ENCODE assay signal across 20 mouse cellular contexts in genomic region chr8:70254628-70255027, GRCm38 (mm10). TPM values are rescaled to one million over a fixed set of nuclear protein-coding genes. Genes with fewer than 3 reads are reported as not detected.
DNase-seq lines count a peak whose midpoint lies in the region; ATAC-seq and TF ChIP-seq lines count a peak whose summit lies in the region.
"Had no signal": no experiment of that assay in that cellular context is flagged by ENCODE, and none has a peak within 500 bp of the region (broad histone marks: within the 10 kb centered on the region; RNA-seq: fewer than 3 reads in every experiment).

No protein-coding gene starts in this region.

- H3K4me1 ChIP-seq in hindbrain, postnatal 0 days (ENCODE audit: insufficient read depth, low read length): no peaks in the 10 kb centered on the region
- H3K4me1 ChIP-seq in hindbrain, embryonic 16.5 days (ENCODE audit: control insufficient read depth, insufficient read depth, low read depth, low read length): no peaks in the 10 kb centered on the region
- no peaks in the 10 kb centered on the region for H3K4me1 ChIP-seq in lung, embryonic 14.5 days (ENCODE audit: insufficient read depth)
- no peaks in the 10 kb centered on the region for H3K4me1 ChIP-seq in stomach, postnatal 0 days (replicated peaks; ENCODE audit: control insufficient read depth, insufficient read depth)
- H3K4me1 ChIP-seq: embryonic facial prominence, embryonic 12.5 days; forebrain, embryonic 15.5 days had no signal

- no peak overlapping the region for H3K4me2 ChIP-seq in hindbrain, postnatal 0 days (ENCODE audit: low read depth, low read length)
- H3K4me2 ChIP-seq in hindbrain, embryonic 16.5 days (ENCODE audit: low read length): no peak overlapping the region
- no peak overlapping the region for H3K4me2 ChIP-seq in lung, embryonic 14.5 days
- H3K4me2 ChIP-seq in stomach, postnatal 0 days (replicated peaks; ENCODE audit: low read depth): no peak overlapping the region
- H3K4me2 ChIP-seq: embryonic facial prominence, embryonic 12.5 days; forebrain, embryonic 15.5 days; liver, embryonic 13.5 days had no signal

- no peak for TF ChIP-seq EP300 in stomach, postnatal 0 days (optimal IDR thresholded peaks at IDR 0.05)

- DNase-seq in hindbrain, postnatal 0 days (ENCODE audit: low spot score): no peak
- peak; percentile 32 for DNase-seq in lung, embryonic 14.5 days
- DNase-seq in lung, postnatal 10 days: no peak
- DNase-seq in MN1 (ENCODE audit: low spot score): peak; percentile 26
- no peak for DNase-seq in stomach, postnatal 0 days (ENCODE audit: low spot score)
- DNase-seq: adrenal gland, postnatal 25 days; cerebellum, adult 18-20 months; heart, adult 11 months; kidney, adult 8-10 months; kidney, postnatal 25 days; liver, embryonic 13.5 days; midbrain, embryonic 14.5 days; right cerebral cortex, postnatal 4 days; thymus, postnatal 14 days had no signal

- H3K9ac ChIP-seq in hindbrain, postnatal 0 days (replicated peaks; ENCODE audit: low read length): no peak overlapping the region
- no peak overlapping the region for H3K9ac ChIP-seq in hindbrain, embryonic 16.5 days (ENCODE audit: low read depth, low read length)
- H3K9ac ChIP-seq in lung, embryonic 14.5 days: no peak overlapping the region
- H3K9ac ChIP-seq in stomach, postnatal 0 days (ENCODE audit: low read length): no peak overlapping the region
- H3K9ac ChIP-seq: embryonic facial prominence, embryonic 12.5 days; forebrain, embryonic 15.5 days; liver, embryonic 13.5 days had no signal

- no peak overlapping the region for H3K27ac ChIP-seq in hindbrain, postnatal 0 days
- H3K27ac ChIP-seq in hindbrain, embryonic 16.5 days (ENCODE audit: low read depth, low read length): no peak overlapping the region
- H3K27ac ChIP-seq in lung, embryonic 14.5 days (ENCODE audit: low read depth): no peak overlapping the region
- H3K27ac ChIP-seq in stomach, postnatal 0 days (replicated peaks): no peak overlapping the region
- H3K27ac ChIP-seq: embryonic facial prominence, embryonic 12.5 days; forebrain, embryonic 15.5 days; liver, embryonic 13.5 days had no signal

- TF ChIP-seq CTCF in hindbrain, postnatal 0 days (IDR thresholded peaks at IDR 0.05; ENCODE audit: low read depth): peak; percentile 43
- TF ChIP-seq CTCF in lung, embryonic 14.5 days (IDR thresholded peaks at IDR 0.05; ENCODE audit: low read depth): peak; percentile 34
- peak; percentile 50 for TF ChIP-seq CTCF in stomach, postnatal 0 days (IDR thresholded peaks at IDR 0.05; ENCODE audit: low read depth)

- WGBS in hindbrain, postnatal 0 days: 69% methylated on average over 1 of the region's 1 CpGs
- WGBS in hindbrain, embryonic 16.5 days: 87% methylated on average over 1 of the region's 1 CpGs
- WGBS in lung, embryonic 14.5 days: 72% methylated on average over 1 of the region's 1 CpGs
- 75% methylated on average over 1 of the region's 1 CpGs for WGBS in stomach, postnatal 0 days

- ATAC-seq in hindbrain, postnatal 0 days: no peak
- ATAC-seq in hindbrain, embryonic 16.5 days: no peak
- ATAC-seq in lung, embryonic 14.5 days (ENCODE audit: insufficient read depth): no peak
- ATAC-seq in stomach, postnatal 0 days (ENCODE audit: low FRiP score, low TSS enrichment): no peak
- ATAC-seq in granulocyte monocyte progenitor cell, adult 5-6 weeks (replicated peaks; ENCODE audit: poor library complexity, severe bottlenecking): no peak
- ATAC-seq: CD4-positive, CD25-positive, alpha-beta regulatory T cell, adult 4 months; forebrain, embryonic 15.5 days had no signal

- H3K36me3 ChIP-seq in hindbrain, postnatal 0 days (ENCODE audit: insufficient read depth, low read length): peaks cover 85% of the 10 kb centered on the region
- H3K36me3 ChIP-seq in hindbrain, embryonic 16.5 days (ENCODE audit: control insufficient read depth, insufficient read depth, low read length): peaks cover 52% of the 10 kb centered on the region
- peaks cover 99% of the 10 kb centered on the region for H3K36me3 ChIP-seq in lung, embryonic 14.5 days (ENCODE audit: insufficient read depth)
- peaks cover 52% of the 10 kb centered on the region for H3K36me3 ChIP-seq in stomach, postnatal 0 days (ENCODE audit: control insufficient read depth, insufficient read depth, low read length)

- H3K27me3 ChIP-seq in hindbrain, postnatal 0 days (ENCODE audit: insufficient read depth, low read length): no peaks in the 10 kb centered on the region
- H3K27me3 ChIP-seq in hindbrain, embryonic 16.5 days (replicated peaks; ENCODE audit: control insufficient read depth, insufficient read depth, low read length): no peaks in the 10 kb centered on the region
- no peaks in the 10 kb centered on the region for H3K27me3 ChIP-seq in lung, embryonic 14.5 days (ENCODE audit: insufficient read depth, low read length)
- no peaks in the 10 kb centered on the region for H3K27me3 ChIP-seq in stomach, postnatal 0 days (ENCODE audit: control insufficient read depth, insufficient read depth, low read length)
- H3K27me3 ChIP-seq: embryonic facial prominence, embryonic 12.5 days; forebrain, embryonic 15.5 days; liver, embryonic 13.5 days; megakaryocyte, embryonic 14.5 days had no signal

- H3K4me3 ChIP-seq in hindbrain, postnatal 0 days (ENCODE audit: low read length): no peak overlapping the region
- no peak overlapping the region for H3K4me3 ChIP-seq in hindbrain, embryonic 16.5 days (ENCODE audit: low read length)
- H3K4me3 ChIP-seq in lung, embryonic 14.5 days (ENCODE audit: low read depth, low read length): no peak overlapping the region
- no peak overlapping the region for H3K4me3 ChIP-seq in stomach, postnatal 0 days (ENCODE audit: low read depth, low read length)
- H3K4me3 ChIP-seq: embryonic facial prominence, embryonic 12.5 days; forebrain, embryonic 15.5 days; liver, embryonic 13.5 days; megakaryocyte, embryonic 14.5 days had no signal

- no peaks in the 10 kb centered on the region for H3K9me3 ChIP-seq in hindbrain, postnatal 0 days (ENCODE audit: low read length)
- no peaks in the 10 kb centered on the region for H3K9me3 ChIP-seq in hindbrain, embryonic 16.5 days (ENCODE audit: control insufficient read depth, low read length)
- H3K9me3 ChIP-seq in lung, embryonic 14.5 days (ENCODE audit: low read depth, low read length): no peaks in the 10 kb centered on the region
- H3K9me3 ChIP-seq in stomach, postnatal 0 days (ENCODE audit: control insufficient read depth, low read length): no peaks in the 10 kb centered on the region
- H3K9me3 ChIP-seq: embryonic facial prominence, embryonic 12.5 days; forebrain, embryonic 15.5 days; liver, embryonic 13.5 days; megakaryocyte, embryonic 14.5 days had no signal

RNA-seq across cellular contexts. Expression of gene Armc6, which starts 20.4 kb away (rescaled TPM):
- total RNA-seq in hindbrain, postnatal 0 days (2014; rRNA removed): 108 TPM in 2 replicates
- polyA plus RNA-seq in hindbrain, postnatal 0 days (2015; fragmentation: Nextera tagmentation; extraction: Ambion mirVana): 96.4 and 102 TPM in 2 replicates
- 132 and 134 TPM in 2 replicates for polyA plus RNA-seq in hindbrain, embryonic 16.5 days (2015; fragmentation: Nextera tagmentation; extraction: Ambion mirVana)
- polyA plus RNA-seq in lung, embryonic 14.5 days (2014; fragmentation: Nextera tagmentation; extraction: Ambion mirVana): 27.8 and 28.6 TPM in 2 replicates
- polyA plus RNA-seq in stomach, postnatal 0 days (2015; fragmentation: Nextera tagmentation; extraction: Ambion mirVana): 11.9 and 12.9 TPM in 2 replicates
- 4.9 and 6.9 TPM in 2 replicates for total RNA-seq in granulocyte monocyte progenitor cell, adult 5-6 weeks (2014; fragmentation: Nextera tagmentation)
- 8.0 and 9.4 TPM in 2 replicates for total RNA-seq in granulocyte monocyte progenitor cell, adult 5-6 weeks (2017)

RNA-seq across cellular contexts. Expression of gene Sugp2, which starts 20.6 kb away (rescaled TPM):
- total RNA-seq in hindbrain, postnatal 0 days (2014; rRNA removed): 123 and 128 TPM in 2 replicates
- 56.7 and 61.4 TPM in 2 replicates for polyA plus RNA-seq in hindbrain, postnatal 0 days (2015; fragmentation: Nextera tagmentation; extraction: Ambion mirVana)
- 85.1 and 92.6 TPM in 2 replicates for polyA plus RNA-seq in hindbrain, embryonic 16.5 days (2015; fragmentation: Nextera tagmentation; extraction: Ambion mirVana)
- polyA plus RNA-seq in lung, embryonic 14.5 days (2014; fragmentation: Nextera tagmentation; extraction: Ambion mirVana): 33.4 and 33.5 TPM in 2 replicates
- 7.8 and 9.0 TPM in 2 replicates for polyA plus RNA-seq in stomach, postnatal 0 days (2015; fragmentation: Nextera tagmentation; extraction: Ambion mirVana)
- 62.5 and 68.0 TPM in 2 replicates for total RNA-seq in granulocyte monocyte progenitor cell, adult 5-6 weeks (2014; fragmentation: Nextera tagmentation)
- 26.0 and 56.4 TPM in 2 replicates for total RNA-seq in granulocyte monocyte progenitor cell, adult 5-6 weeks (2017)

RNA-seq across cellular contexts. Expression of gene Homer3, which starts 28.0 kb away (rescaled TPM):
- total RNA-seq in hindbrain, postnatal 0 days (2014; rRNA removed): 40.3 and 42.3 TPM in 2 replicates
- 20.4 and 21.2 TPM in 2 replicates for polyA plus RNA-seq in hindbrain, postnatal 0 days (2015; fragmentation: Nextera tagmentation; extraction: Ambion mirVana)
- polyA plus RNA-seq in hindbrain, embryonic 16.5 days (2015; fragmentation: Nextera tagmentation; extraction: Ambion mirVana): 24.4 and 24.7 TPM in 2 replicates
- polyA plus RNA-seq in lung, embryonic 14.5 days (2014; fragmentation: Nextera tagmentation; extraction: Ambion mirVana): 66.4 and 77.9 TPM in 2 replicates
- polyA plus RNA-seq in stomach, postnatal 0 days (2015; fragmentation: Nextera tagmentation; extraction: Ambion mirVana): 13.8 and 17.5 TPM in 2 replicates
- 5.4 and 12.3 TPM in 2 replicates for total RNA-seq in granulocyte monocyte progenitor cell, adult 5-6 weeks (2014; fragmentation: Nextera tagmentation)
- 6.5 and 12.3 TPM in 2 replicates for total RNA-seq in granulocyte monocyte progenitor cell, adult 5-6 weeks (2017)

RNA-seq across cellular contexts. Expression of gene Slc25a42, which starts 42.5 kb away (rescaled TPM):
- 12.0 and 17.1 TPM in 2 replicates for total RNA-seq in hindbrain, postnatal 0 days (2014; rRNA removed)
- 8.2 and 8.3 TPM in 2 replicates for polyA plus RNA-seq in hindbrain, postnatal 0 days (2015; fragmentation: Nextera tagmentation; extraction: Ambion mirVana)
- polyA plus RNA-seq in hindbrain, embryonic 16.5 days (2015; fragmentation: Nextera tagmentation; extraction: Ambion mirVana): 9.5 and 10.1 TPM in 2 replicates
- 2.9 and 3.2 TPM in 2 replicates for polyA plus RNA-seq in lung, embryonic 14.5 days (2014; fragmentation: Nextera tagmentation; extraction: Ambion mirVana)
- polyA plus RNA-seq in stomach, postnatal 0 days (2015; fragmentation: Nextera tagmentation; extraction: Ambion mirVana): 3.1 and 4.5 TPM in 2 replicates
- total RNA-seq in granulocyte monocyte progenitor cell, adult 5-6 weeks (2014; fragmentation: Nextera tagmentation): 3.2 and 5.5 TPM in 2 replicates
- 0.62 and 1.2 TPM in 2 replicates for total RNA-seq in granulocyte monocyte progenitor cell, adult 5-6 weeks (2017)

RNA-seq across cellular contexts. Expression of gene Ddx49, which starts 47.7 kb away (rescaled TPM):
- total RNA-seq in hindbrain, postnatal 0 days (2014; rRNA removed): 36.4 and 53.8 TPM in 2 replicates
- polyA plus RNA-seq in hindbrain, postnatal 0 days (2015; fragmentation: Nextera tagmentation; extraction: Ambion mirVana): 40.4 and 47.5 TPM in 2 replicates
- polyA plus RNA-seq in hindbrain, embryonic 16.5 days (2015; fragmentation: Nextera tagmentation; extraction: Ambion mirVana): 42.0 and 42.8 TPM in 2 replicates
- polyA plus RNA-seq in lung, embryonic 14.5 days (2014; fragmentation: Nextera tagmentation; extraction: Ambion mirVana): 46.1 and 47.9 TPM in 2 replicates
- polyA plus RNA-seq in stomach, postnatal 0 days (2015; fragmentation: Nextera tagmentation; extraction: Ambion mirVana): 35.0 and 36.0 TPM in 2 replicates
- total RNA-seq in granulocyte monocyte progenitor cell, adult 5-6 weeks (2014; fragmentation: Nextera tagmentation): 45.9 and 66.8 TPM in 2 replicates
- total RNA-seq in granulocyte monocyte progenitor cell, adult 5-6 weeks (2017): 139 and 177 TPM in 2 replicates

Comparison
In these comparisons a context has a peak if more than half of its experiments do, and no peak if none do; other contexts are left out.
1. DNase-seq: peak in lung, embryonic 14.5 days (single experiment) and MN1 (single experiment); none in hindbrain, postnatal 0 days (single experiment), lung, postnatal 10 days (single experiment) and stomach, postnatal 0 days (single experiment).
2. Peak in every context shown above with its lines, with median percentiles within 50 percentile points of each other: CTCF ChIP-seq.